Mouse (Mus musculus) megakaryocyte, embryonic 14.5 days (primary cell): ENCODE measurements around the gene Hcn4. TPM values are rescaled to one million over a fixed set of nuclear protein-coding genes. Genes with fewer than 3 reads are reported as not detected.

Experiments
- H3K27me3 ChIP-seq: replicated peaks from 2 replicates; pipeline ENCODE3; 2012; ENCODE audit warnings: inconsistent platforms
- H3K36me3 ChIP-seq: replicated peaks from 2 replicates; pipeline ENCODE3; 2012; ENCODE audit warnings: low read length, inconsistent platforms, mixed read lengths
- H3K4me1 ChIP-seq: 2 replicates; pipeline ENCODE4 v1.6.1; 2012; ENCODE audit warnings: inconsistent platforms
- H3K4me3 ChIP-seq: replicated peaks from 2 replicates; pipeline ENCODE3; 2012; ENCODE audit warnings: moderate library complexity, mild to moderate bottlenecking, inconsistent platforms
- H3K9me3 ChIP-seq: 2 replicates; pipeline ENCODE4 v1.6.1; 2012; ENCODE audit warnings: inconsistent platforms
- FLI1 ChIP-seq: IDR thresholded peaks from 2 replicates; pipeline ENCODE4 v1.6.1; 2012; ENCODE audit warnings: low read length, inconsistent platforms, mixed read lengths
- GATA1 ChIP-seq: IDR thresholded peaks from 3 replicates; pipeline ENCODE4 v1.6.1; 2012; ENCODE audit warnings: mixed read lengths, low read length, inconsistent platforms, borderline replicate concordance
- polyA plus RNA-seq: library from polyadenylated mRNA; stranded (reverse); fragments of >175 nt; gene quantifications from 2 replicates; pipeline ENCODE4 v1.2.3, GENCODE M21; 2012; ENCODE audit warnings: low replicate concordance; ENCODE audit not compliant: insufficient read depth

Gene Hcn4
- polyA plus RNA-seq, 1 experiment, result not detected

- TF ChIP-seq FLI1, result no peak
- no peak for TF ChIP-seq GATA1
- no peaks in the 10 kb centered on the region for H3K36me3 ChIP-seq
Measured at GRCm38 (mm10) chr9:58844597-58844996, 21.4 kb downstream of the Hcn4 start.

DNA sequence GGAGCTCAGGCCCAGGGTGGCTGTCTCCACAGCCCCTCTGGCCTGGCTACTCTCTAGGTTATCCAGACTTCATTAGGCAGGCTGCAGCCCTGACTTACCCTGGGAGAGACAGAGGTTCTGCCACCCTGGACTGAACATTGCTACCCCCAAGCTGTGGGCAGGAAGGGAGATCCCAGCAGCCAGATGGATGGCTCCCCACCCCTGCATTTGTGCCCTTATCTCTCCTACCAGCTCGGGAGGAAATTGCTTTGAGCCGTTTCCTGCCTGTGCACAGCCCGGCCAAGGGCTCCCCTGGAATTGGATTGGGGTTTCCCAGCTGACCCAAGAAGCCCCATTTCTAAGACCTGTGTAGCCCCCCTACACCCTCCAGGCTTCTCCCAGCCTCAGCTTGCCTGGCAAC is 23.8 kb downstream of the Hcn4 start:
- Histone ChIP-seq H3K9me3 (no peaks in the 10 kb centered on the region), H3K36me3 (no peaks in the 10 kb centered on the region), H3K4me1 (peaks cover 26% of the 10 kb centered on the region), H3K27me3 (peaks cover 85% of the 10 kb centered on the region), H3K4me3 (peak overlapping the region; percentile 77)
- no peak for TF ChIP-seq GATA1
- TF ChIP-seq FLI1, result no peak

More at GRCm38 (mm10) chr9:58844597-58844996, 21.4 kb downstream of the Hcn4 start:
- no peak overlapping the region for H3K4me3 ChIP-seq
- H3K9me3 ChIP-seq, result no peaks in the 10 kb centered on the region
- peaks cover 19% of the 10 kb centered on the region for H3K4me1 ChIP-seq
- peaks cover 81% of the 10 kb centered on the region for H3K27me3 ChIP-seq

- H3K4me1 ChIP-seq, result peaks cover 26% of the 10 kb centered on the region
- H3K36me3 ChIP-seq, result no peaks in the 10 kb centered on the region
- peaks cover 91% of the 10 kb centered on the region for H3K27me3 ChIP-seq
- no peak for TF ChIP-seq FLI1
- no peak for TF ChIP-seq GATA1
- H3K9me3 ChIP-seq, result no peaks in the 10 kb centered on the region
- peak overlapping the region; percentile 10 for H3K4me3 ChIP-seq
Measured at GRCm38 (mm10) chr9:58847676-58848075, 24.5 kb downstream of the Hcn4 start.

DNA sequence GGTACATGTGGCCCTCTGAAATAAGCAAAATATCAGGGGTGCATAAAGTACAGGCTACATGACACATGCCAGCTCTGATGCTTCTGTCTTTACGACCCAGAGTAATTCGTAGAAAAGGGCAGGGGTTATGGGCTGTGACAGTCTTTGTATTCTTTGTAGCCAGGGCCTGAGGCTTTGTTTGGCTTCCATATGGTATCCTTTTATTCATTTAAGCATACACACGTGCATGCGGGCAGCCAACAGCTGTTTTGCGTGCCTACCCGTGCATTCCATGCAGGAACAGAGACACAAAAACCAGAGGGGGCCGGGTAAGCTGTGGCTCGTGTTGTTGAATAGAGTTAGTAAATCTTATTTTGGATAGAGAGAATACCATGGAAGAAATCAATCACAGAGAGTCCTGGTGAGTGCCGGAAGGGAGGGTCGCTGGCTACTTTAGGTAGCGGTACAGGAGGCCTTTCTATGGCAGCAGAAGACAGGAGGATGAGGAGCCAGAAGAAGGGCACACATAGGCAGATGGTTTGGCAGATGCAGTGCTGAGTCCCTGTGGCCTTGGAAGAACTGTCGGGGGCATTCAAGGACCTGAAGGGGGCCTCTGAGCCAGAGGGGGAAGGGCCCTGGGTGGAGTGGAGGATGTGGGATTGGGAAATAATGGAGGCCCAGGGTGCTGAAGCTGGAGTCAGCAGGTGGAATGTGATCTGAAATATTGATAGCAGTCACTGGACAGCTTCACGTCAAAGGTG is 26.5 kb downstream of the Hcn4 start:
- H3K36me3 ChIP-seq, result no peaks in the 10 kb centered on the region
- H3K27me3 ChIP-seq, result peaks cover 96% of the 10 kb centered on the region
- H3K4me3 ChIP-seq, result no peak overlapping the region
- TF ChIP-seq GATA1, result no peak
- TF ChIP-seq FLI1, result no peak
- H3K9me3 ChIP-seq, result no peaks in the 10 kb centered on the region
- peaks cover 26% of the 10 kb centered on the region for H3K4me1 ChIP-seq

GRCm38 (mm10) chr9:58854931-58855330 is 31.7 kb downstream of the Hcn4 start:
- peaks cover 89% of the 10 kb centered on the region for H3K27me3 ChIP-seq
- H3K36me3 ChIP-seq, result no peaks in the 10 kb centered on the region
- no peak for TF ChIP-seq GATA1
- TF ChIP-seq FLI1, result no peak
- H3K9me3 ChIP-seq, result no peaks in the 10 kb centered on the region
- no peak overlapping the region for H3K4me3 ChIP-seq
- peaks cover 12% of the 10 kb centered on the region; the same call in 1 of the 2 replicates for H3K4me1 ChIP-seq

- H3K27me3 ChIP-seq, result peaks cover 75% of the 10 kb centered on the region
- H3K4me1 ChIP-seq, result peaks cover 5% of the 10 kb centered on the region; the same call in 1 of the 2 replicates
- TF ChIP-seq FLI1, result no peak
- TF ChIP-seq GATA1, result no peak
Measured at GRCm38 (mm10) chr9:58859080-58859635, 35.9 kb downstream of the Hcn4 start.

GRCm38 (mm10) chr9:58863826-58864225 is 40.6 kb downstream of the Hcn4 start:
- TF ChIP-seq FLI1 (no peak), GATA1 (no peak)
- Histone ChIP-seq H3K36me3 (no peaks in the 10 kb centered on the region), H3K4me1 (peaks cover 5% of the 10 kb centered on the region; the same call in 1 of the 2 replicates), H3K9me3 (no peaks in the 10 kb centered on the region), H3K27me3 (peaks cover 58% of the 10 kb centered on the region), H3K4me3 (no peak overlapping the region)

More at GRCm38 (mm10) chr9:58859080-58859635, 35.9 kb downstream of the Hcn4 start:
- Histone ChIP-seq H3K9me3 (no peaks in the 10 kb centered on the region), H3K4me3 (peak overlapping the region; percentile 53), H3K36me3 (no peaks in the 10 kb centered on the region)

DNA sequence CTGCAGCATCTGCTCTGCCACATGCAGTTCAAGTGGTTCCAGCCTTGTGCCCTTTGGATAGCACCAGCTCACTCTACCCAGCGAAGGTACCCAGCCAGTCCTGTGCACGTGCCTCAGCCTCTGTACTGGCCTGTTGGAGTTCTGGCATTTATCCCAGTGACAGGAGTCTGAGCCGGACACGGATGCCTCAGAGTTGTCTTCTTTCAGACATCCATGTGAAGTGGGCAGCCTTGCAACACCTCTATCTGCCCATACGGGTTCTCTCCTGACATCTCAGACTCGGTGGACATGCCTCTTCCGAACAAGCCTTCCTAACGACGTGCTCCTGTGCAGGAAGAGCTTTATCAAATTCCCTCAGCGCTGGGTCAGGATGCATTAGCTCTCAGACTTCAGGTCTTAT is 47.9 kb downstream of the Hcn4 start:
- H3K9me3 ChIP-seq, result no peaks in the 10 kb centered on the region
- no peak overlapping the region for H3K4me3 ChIP-seq
- H3K36me3 ChIP-seq, result no peaks in the 10 kb centered on the region
- TF ChIP-seq FLI1, result no peak
- no peak for TF ChIP-seq GATA1
- H3K4me1 ChIP-seq, result peaks cover 4% of the 10 kb centered on the region; the same call in 1 of the 2 replicates
- peaks cover 46% of the 10 kb centered on the region for H3K27me3 ChIP-seq

DNA sequence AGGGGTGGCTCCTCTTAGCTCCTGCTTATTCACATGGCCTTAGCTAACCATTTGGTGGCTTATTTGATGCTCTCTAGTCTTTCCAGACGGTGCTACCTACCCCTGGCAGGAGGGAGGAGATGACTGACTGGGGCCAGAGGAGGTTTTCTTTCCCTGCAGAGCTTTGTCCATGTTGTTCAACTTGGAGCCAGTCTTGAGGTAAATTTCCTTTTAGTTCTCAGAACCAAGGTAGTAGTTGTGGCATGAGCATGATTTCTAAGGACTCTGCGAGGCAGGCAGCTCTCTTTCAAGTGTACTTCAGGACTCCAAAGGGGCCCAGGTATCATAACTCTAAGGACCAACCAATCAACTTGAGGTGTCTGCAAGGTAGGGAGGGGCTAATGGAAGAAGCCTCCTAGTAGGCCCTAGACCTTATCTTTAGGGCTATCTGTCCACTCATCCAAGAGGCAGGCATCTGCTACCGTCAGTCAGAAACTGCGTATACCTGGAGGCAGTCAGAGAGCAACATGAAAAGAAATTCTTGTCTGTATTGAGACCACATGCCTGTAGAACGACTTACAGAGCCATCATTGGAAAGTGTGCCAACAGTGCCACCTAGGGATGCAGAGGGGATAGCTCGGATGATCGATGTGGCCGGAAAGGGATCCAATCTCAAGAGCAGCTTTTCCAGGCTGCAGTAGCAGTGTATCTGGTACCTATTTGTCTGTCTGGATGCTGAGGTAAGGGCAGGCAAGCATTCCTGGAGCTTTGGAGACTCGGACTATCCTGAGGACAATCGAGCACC is 50.5 kb downstream of the Hcn4 start:
- Histone ChIP-seq H3K4me1 (peaks cover 4% of the 10 kb centered on the region; the same call in 1 of the 2 replicates), H3K27me3 (peaks cover 46% of the 10 kb centered on the region), H3K9me3 (no peaks in the 10 kb centered on the region), H3K36me3 (no peaks in the 10 kb centered on the region), H3K4me3 (no peak overlapping the region)
- no peak for TF ChIP-seq GATA1
- TF ChIP-seq FLI1, result no peak
